Mouse (Mus musculus) kidney, adult 2 months (tissue): ENCODE measurements around the gene Supt4a. TPM values are rescaled to one million over a fixed set of nuclear protein-coding genes. Genes with fewer than 3 reads are reported as not detected.

ENCODE experiments used
- DNase-seq: peaks from one replicate; pipeline ENCODE4 v3.0.0; 2021
- H3K27ac ChIP-seq: fragments of 200-500 bp; 2 replicates; pipeline ENCODE4 v1.5.1; 2012; ENCODE audit warnings: low read depth, low read length, control low read depth, inconsistent platforms; ENCODE audit not compliant: insufficient read depth
- H3K27me3 ChIP-seq: fragments of 200-500 bp; replicated peaks from 2 replicates; pipeline ENCODE4 v1.6.1; 2012; ENCODE audit warnings: mild to moderate bottlenecking, moderate library complexity, low read length, inconsistent platforms; ENCODE audit not compliant: control insufficient read depth, insufficient read depth
- H3K36me3 ChIP-seq: fragments of 200-500 bp; 2 replicates; pipeline ENCODE4 v1.6.1; 2012; ENCODE audit warnings: mild to moderate bottlenecking, moderate library complexity, low read length, inconsistent platforms; ENCODE audit not compliant: control insufficient read depth, insufficient read depth
- H3K4me1 ChIP-seq: fragments of 200-500 bp; 2 replicates; pipeline ENCODE4 v1.6.1; 2011; ENCODE audit warnings: low read length; ENCODE audit not compliant: control insufficient read depth, insufficient read depth
- H3K4me3 ChIP-seq: fragments of 200-500 bp; 2 replicates; pipeline ENCODE4 v1.5.1; 2011; ENCODE audit warnings: mild to moderate bottlenecking, low read depth, low read length, control low read depth; ENCODE audit not compliant: insufficient read depth
- CTCF ChIP-seq: fragments of 200-500 bp; conservative IDR thresholded peaks from 2 replicates; pipeline ENCODE4 v1.5.1; 2011; ENCODE audit warnings: low read depth, mild to moderate bottlenecking, control low read depth, low read length, moderate library complexity, mixed read lengths; ENCODE audit not compliant: insufficient read depth, insufficient read length
- POLR2A ChIP-seq: fragments of 200-500 bp; IDR thresholded peaks from one replicate; pipeline ENCODE4 v1.6.1; 2011; ENCODE audit warnings: low read depth, low read length, control low read depth
- WGBS: fragments of 180-500 bp; shearing (Covaris S2); methylation state at CpG from one replicate; pipeline ENCODE4 v1.1.7; 2018; 5-methylcytosine and 5-hydroxymethylcytosine counted together
- polyA plus RNA-seq: library from polyadenylated mRNA; depleted of rRNA; stranded (reverse); fragments of >200 nt; gene quantifications from 2 replicates; pipeline ENCODE4 v1.2.3, GENCODE M21; 2012

The Supt4a gene
- polyA plus RNA-seq, 1 experiment = 135 TPM

DNA sequence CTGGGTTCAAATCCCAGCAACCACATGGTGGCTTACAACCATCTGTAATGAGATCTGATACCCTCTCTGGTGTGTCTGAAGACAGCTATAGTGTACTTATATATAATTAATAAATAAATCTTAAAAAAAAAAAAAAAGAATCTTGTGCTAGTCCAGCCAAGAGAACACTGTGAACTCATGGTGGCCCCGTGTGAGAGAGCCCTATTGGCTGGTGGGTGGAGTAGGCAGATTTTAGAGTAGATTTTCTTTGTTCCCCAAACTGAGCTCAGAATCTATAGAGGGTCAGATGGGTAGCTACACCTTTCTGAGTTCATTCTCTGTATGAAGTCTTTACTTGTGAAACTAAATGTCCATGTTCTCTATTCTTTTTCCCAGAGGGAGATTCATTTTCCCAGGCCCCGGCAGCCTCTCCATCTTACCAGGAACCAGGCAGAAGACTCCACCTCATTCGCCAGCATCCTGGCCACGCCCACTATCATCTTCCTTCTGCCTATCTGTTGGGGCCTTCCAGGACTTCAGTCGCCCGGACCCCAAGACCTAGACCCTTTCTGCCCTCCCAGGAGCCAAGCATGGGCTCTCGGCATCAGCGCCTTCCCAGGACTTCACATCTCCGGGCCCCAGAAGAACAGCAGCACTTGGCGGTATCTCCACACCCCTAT lies 6.6 kb upstream of the Supt4a start:
- no peaks in the 10 kb centered on the region for H3K36me3 ChIP-seq
- DNase-seq = no peak
- H3K27ac ChIP-seq = no peak overlapping the region
- H3K27me3 ChIP-seq = no peaks in the 10 kb centered on the region
- no peaks in the 10 kb centered on the region for H3K4me1 ChIP-seq
- 88% methylated on average over 10 of the region's 10 CpGs for WGBS
- TF ChIP-seq POLR2A = no peak
- no peak for TF ChIP-seq CTCF
- no peak overlapping the region for H3K4me3 ChIP-seq

DNA sequence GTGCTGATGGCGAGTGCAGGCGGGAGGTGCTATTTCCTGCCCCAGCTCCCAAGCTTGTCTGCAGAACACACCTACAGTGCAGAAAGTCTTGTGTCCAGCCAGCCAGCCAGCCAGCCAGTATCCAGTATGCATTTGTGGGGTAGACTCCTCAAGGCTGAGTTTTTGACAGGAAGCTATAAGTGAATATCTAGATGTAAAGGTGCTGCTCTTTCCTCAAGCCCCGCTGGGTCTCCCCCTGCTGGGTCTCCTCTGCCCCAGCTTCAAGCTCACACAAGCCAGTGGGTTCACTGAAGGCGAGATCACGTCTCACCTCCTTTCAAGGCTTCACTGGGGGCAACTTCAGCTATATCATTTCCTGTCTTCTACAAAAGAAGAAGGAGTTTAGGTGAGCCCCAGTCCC lies 3.0 kb upstream of the Supt4a start:
- Histone ChIP-seq H3K36me3 (no peaks in the 10 kb centered on the region), H3K4me3 (no peak overlapping the region), H3K4me1 (peaks cover 3% of the 10 kb centered on the region; the same call in 1 of the 2 replicates), H3K27ac (no peak overlapping the region), H3K27me3 (no peaks in the 10 kb centered on the region)
- WGBS = 69% methylated on average over 5 of the region's 5 CpGs
- no peak for DNase-seq
- TF ChIP-seq POLR2A (no peak), CTCF (no peak)

DNA sequence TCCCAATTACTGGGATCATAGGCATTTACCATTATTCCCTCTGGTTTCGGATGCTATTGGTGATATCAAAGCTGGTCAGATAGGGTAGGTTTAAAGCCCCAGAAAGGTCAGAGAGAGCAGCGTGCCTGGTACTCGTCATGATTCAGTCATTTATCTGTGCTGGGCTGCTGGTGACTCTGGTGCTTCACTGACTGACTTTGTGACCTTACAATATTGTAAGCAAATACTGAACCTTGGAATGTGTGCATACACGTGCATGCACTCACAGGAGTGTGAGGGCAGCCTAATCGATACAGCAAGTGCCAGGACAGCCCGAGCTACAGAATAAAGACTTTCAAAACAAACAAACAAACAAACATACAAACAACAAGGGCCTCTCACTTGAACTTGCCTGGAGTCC lies 1.7 kb upstream of the Supt4a start:
- 95% methylated on average over 6 of the region's 6 CpGs for WGBS
- TF ChIP-seq CTCF (no peak), POLR2A (no peak)

DNA sequence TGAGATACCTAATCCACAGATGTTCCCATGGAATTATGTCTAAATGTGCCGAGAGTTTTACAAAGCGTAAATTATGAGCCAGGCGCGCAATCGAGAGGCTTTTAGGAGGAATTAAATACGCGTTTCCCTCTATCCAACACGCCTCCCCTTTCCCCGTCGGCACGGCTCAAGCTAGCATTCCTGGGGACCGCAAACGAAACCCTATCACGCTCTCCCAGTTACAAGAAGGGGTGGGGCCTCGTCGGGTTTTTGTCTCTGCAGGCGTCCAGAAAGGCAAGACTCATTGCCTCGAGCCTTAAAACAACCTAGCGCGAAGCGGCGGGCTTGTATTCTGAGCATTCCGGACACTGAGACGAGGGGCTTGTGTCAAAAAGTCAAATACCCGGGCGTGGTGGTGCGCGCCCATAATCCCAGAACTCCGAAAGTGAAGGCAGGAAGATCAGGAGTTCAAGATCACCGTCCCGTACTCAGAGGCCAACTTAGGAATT lies 661 bp upstream of the Supt4a start:
- Histone ChIP-seq H3K36me3 (0 out of 2 replicates have a peak, but pooled peaks cover under 1% of the 10 kb centered on the region), H3K4me3 (peak overlapping the region; percentile 62), H3K27ac (peak overlapping the region; percentile 53), H3K4me1 (peaks cover 3% of the 10 kb centered on the region; the same call in 1 of the 2 replicates), H3K27me3 (no peaks in the 10 kb centered on the region)
- DNase-seq = peak; percentile 69
- 1% methylated on average over 31 of the region's 31 CpGs for WGBS
- TF ChIP-seq CTCF = no peak
- TF ChIP-seq POLR2A = no peak

More for the DNA sequence above, 1.7 kb upstream of the Supt4a start:
- H3K4me3 ChIP-seq = no peak overlapping the region
- H3K36me3 ChIP-seq = no peaks in the 10 kb centered on the region
- no peak overlapping the region for H3K27ac ChIP-seq
- H3K4me1 ChIP-seq = peaks cover 3% of the 10 kb centered on the region; the same call in 1 of the 2 replicates
- H3K27me3 ChIP-seq = no peaks in the 10 kb centered on the region
- no peak for DNase-seq

DNA sequence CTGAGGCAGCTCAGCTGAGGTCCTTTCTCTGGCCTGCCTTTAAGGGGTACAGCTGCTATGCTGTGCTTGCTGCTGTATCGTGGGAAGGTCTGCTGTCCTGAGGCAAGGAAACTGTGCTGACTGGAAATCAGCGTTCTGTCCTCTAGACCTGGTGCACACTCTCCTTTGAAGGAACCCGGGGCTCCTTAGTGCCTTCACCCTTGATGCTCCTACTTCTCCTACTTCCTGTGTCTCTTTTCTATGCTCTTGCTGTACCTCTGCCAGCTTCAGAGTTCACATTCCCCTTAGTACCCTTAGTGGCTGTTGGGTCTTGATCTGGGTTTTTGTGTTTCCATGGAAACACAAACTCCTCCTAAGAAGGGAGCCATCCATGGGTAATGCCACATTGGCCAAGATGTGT lies 6.3 kb downstream of the Supt4a start:
- no peak overlapping the region for H3K27ac ChIP-seq
- WGBS = 95% methylated on average over 3 of the region's 3 CpGs
- H3K4me1 ChIP-seq = no peaks in the 10 kb centered on the region
- H3K27me3 ChIP-seq = no peaks in the 10 kb centered on the region
- TF ChIP-seq CTCF (no peak), POLR2A (no peak)
- no peak for DNase-seq
- H3K4me3 ChIP-seq = no peak overlapping the region
- H3K36me3 ChIP-seq = 0 out of 2 replicates have a peak, but pooled peaks cover 1% of the 10 kb centered on the region

DNA sequence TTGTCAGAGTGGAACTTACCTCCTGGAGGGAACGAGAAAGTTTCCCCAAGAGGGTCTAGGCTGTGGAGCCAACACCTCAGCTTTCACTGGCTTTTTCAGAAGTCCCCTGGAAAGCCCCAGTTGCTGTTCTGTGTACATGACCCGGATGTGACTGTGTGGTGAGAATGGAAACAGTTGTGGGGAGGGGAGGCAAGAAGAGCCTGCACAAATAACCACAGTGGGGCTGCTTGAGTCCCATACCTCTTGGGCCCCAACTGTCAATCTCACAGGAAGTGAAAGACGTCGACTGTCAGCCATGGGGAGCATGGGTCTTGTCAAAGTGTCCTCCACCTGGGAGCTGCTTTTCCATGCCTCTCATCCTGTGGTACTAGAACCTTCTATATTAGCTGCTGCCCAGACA lies 7.6 kb downstream of the Supt4a start:
- WGBS = 70% methylated on average over 4 of the region's 4 CpGs
- Histone ChIP-seq H3K27me3 (no peaks in the 10 kb centered on the region), H3K27ac (no peak overlapping the region), H3K4me3 (no peak overlapping the region), H3K4me1 (no peaks in the 10 kb centered on the region), H3K36me3 (0 out of 2 replicates have a peak, but pooled peaks cover 1% of the 10 kb centered on the region)
- TF ChIP-seq POLR2A = no peak
- TF ChIP-seq CTCF = no peak
- no peak for DNase-seq

DNA sequence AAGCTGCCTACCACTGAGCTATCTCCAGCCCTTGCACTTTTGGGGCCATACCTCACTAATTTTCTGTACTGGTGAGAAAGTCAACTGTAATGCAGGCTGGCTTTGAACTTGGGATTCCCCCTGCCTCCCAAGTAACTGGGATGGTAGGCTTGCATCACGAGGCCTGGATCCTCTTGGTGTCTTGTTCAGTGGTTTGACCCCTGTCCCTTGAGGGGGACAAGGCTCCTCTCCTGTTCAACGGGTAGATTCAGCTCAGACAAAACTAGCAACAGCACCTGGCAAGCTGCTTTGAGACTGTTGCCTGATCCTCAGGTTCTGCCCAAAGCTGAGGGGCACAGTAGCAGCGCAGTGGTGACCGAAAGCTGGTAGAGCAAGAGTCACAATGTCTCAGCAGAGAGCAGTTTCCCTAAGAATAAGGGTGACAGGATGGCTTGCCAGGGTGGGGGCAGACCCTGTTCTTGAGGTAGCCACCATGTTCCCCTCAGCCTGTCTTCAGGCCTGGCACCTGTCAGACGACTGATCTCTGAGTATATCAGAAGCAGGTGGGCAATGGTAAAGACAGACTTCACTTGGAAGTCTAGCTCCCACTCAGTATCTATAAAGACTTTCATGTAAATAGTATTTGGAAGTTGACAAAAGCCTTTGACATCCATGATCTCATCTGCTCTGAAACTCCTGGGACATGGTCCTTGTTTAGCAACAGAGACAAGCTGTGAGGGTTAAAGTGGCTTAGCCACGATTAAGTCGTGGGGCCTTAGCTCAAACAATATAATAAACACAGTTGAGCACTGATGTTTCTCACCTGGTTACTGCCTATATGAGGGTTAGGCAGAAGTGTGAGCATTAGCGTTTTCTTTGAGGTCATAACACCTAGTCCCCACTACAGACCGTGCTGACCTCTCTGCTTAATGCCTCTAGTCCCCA lies 8.5 kb downstream of the Supt4a start:
- Histone ChIP-seq H3K27me3 (no peaks in the 10 kb centered on the region), H3K4me3 (no peak overlapping the region), H3K27ac (no peak overlapping the region), H3K36me3 (0 out of 2 replicates have a peak, but pooled peaks cover 1% of the 10 kb centered on the region), H3K4me1 (no peaks in the 10 kb centered on the region)
- no peak for TF ChIP-seq POLR2A
- TF ChIP-seq CTCF = no peak
- WGBS = 79% methylated on average over 9 of the region's 9 CpGs
- DNase-seq = no peak
